Mouse (Mus musculus): ENCODE results near the gene Pam. TPM values are rescaled to one million over a fixed set of nuclear protein-coding genes. Genes with fewer than 3 reads are reported as not detected.

The Pam gene
- total RNA-seq, 2 experiments from 2014 or later, result 187 to 188 TPM

- no peak for DNase-seq
Measured at GRCm38 (mm10) chr1:97759841-97760240, 335.6 kb downstream of the Pam start.

- no peak for DNase-seq
Measured at GRCm38 (mm10) chr1:97754392-97754791, 341.1 kb downstream of the Pam start.

GRCm38 (mm10) chr1:97753216-97753615, 342.2 kb downstream of the Pam start:
- no peak for DNase-seq

- no peak for DNase-seq
Measured at GRCm38 (mm10) chr1:97748163-97748562, 347.3 kb downstream of the Pam start.

GRCm38 (mm10) chr1:97746261-97746660, 349.2 kb downstream of the Pam start:
- DNase-seq, result no peak

- DNase-seq, result no peak
Measured at GRCm38 (mm10) chr1:97745712-97746111, 349.7 kb downstream of the Pam start.

All from layer of hippocampus, postnatal 36 days (tissue).